Mouse (Mus musculus): ENCODE measurements around the gene Htr1d. TPM values are rescaled to one million over a fixed set of nuclear protein-coding genes. Genes with fewer than 3 reads are reported as not detected.

Gene Htr1d
- 0.19 and 0.81 TPM in 2 replicates for polyA plus RNA-seq (2012; rRNA removed)

DNA sequence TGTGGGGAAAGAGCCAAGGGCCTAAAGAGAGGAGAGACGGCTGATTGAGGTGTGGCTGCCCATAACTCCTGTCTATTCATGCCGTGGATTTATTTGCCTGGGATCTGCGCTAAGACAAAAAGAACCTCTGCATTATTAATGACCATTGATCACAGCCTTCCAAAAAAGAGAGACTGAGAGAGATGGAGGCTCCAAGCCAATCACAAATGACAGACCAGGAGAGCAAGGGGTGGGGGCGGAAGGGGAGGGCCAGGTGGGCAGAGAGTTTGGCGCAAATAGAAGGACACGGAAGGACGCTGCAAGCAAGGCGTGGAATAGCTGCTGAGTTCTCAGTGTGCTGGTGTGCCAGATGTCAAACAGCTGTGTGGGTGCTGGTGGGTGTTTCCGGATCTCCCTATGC lies at the start of gene Htr1d:
Gene Htr1d, plus strand, starts transcription at position 301 of the 400 bp plus-strand sequence.
- no peak for TF ChIP-seq CTCF (IDR thresholded peaks at IDR 0.05; ENCODE audit: extremely low read depth, insufficient read depth, low read length)
- no peak for TF ChIP-seq POLR2A (IDR thresholded peaks at IDR 0.05; ENCODE audit: extremely low read depth, insufficient read depth, low read length)
- Histone ChIP-seq H3K4me1 (ENCODE audit: control insufficient read depth, insufficient read depth, low read length) (no peaks in the 10 kb centered on the region), H3K4me3 (ENCODE audit: insufficient read depth, low read length) (peak within 1 kb of the TSS; percentile 2), H3K27ac (ENCODE audit: insufficient read depth, low read length) (no peak within 1 kb of the TSS)

DNA sequence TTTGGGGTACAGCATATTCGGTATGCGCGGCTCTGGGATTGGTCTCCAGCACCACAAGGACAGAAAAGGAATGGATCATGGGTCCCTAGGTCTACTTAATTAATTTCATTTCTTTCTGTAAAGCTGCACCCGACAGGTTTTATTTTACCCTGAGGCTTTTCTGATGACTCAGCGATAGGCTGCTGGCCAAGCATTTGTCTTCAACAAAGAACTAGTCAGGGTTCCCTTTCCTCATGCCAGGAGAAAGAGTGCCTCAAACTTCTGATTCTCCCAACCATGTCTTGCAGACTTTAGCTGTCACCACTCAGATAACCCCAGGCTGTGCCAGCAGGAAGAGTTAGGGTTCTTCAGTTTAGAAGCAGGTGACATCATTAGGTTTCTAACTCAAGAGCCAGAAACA lies 46.3 kb upstream of the Htr1d start:
- no peak overlapping the region for H3K27ac ChIP-seq (ENCODE audit: insufficient read depth, low read length)
- no peak overlapping the region for H3K4me3 ChIP-seq (ENCODE audit: insufficient read depth, low read length)
- TF ChIP-seq CTCF (IDR thresholded peaks at IDR 0.05; ENCODE audit: extremely low read depth, insufficient read depth, low read length) = no peak
- TF ChIP-seq POLR2A (IDR thresholded peaks at IDR 0.05; ENCODE audit: extremely low read depth, insufficient read depth, low read length) = no peak
- H3K4me1 ChIP-seq (ENCODE audit: control insufficient read depth, insufficient read depth, low read length) = 0 out of 2 replicates have a peak, but pooled peaks cover 2% of the 10 kb centered on the region

DNA sequence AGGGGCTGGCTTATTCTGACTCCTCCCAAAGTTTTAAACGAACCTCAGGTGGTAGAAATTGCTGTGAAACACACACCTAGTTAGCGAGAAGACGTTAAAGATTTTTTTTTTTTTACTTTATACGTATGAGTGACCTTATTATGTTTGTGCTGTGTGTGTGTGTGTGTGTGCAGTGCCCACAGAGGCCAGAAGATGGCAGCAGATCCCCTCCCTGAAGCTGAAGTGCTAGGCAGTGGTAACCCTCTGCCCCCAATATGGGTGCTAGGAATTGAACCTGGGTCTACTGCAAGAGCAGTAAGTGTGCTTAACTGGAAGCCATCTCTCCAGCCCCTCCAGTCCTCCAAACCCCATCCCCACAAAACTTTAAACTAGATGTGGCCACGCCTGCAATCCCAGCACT lies 40.3 kb upstream of the Htr1d start:
- Histone ChIP-seq H3K4me1 (ENCODE audit: control insufficient read depth, insufficient read depth, low read length) (no peaks in the 10 kb centered on the region), H3K4me3 (ENCODE audit: insufficient read depth, low read length) (no peak overlapping the region), H3K27ac (ENCODE audit: insufficient read depth, low read length) (no peak overlapping the region)
- no peak for TF ChIP-seq CTCF (IDR thresholded peaks at IDR 0.05; ENCODE audit: extremely low read depth, insufficient read depth, low read length)
- TF ChIP-seq POLR2A (IDR thresholded peaks at IDR 0.05; ENCODE audit: extremely low read depth, insufficient read depth, low read length) = no peak

DNA sequence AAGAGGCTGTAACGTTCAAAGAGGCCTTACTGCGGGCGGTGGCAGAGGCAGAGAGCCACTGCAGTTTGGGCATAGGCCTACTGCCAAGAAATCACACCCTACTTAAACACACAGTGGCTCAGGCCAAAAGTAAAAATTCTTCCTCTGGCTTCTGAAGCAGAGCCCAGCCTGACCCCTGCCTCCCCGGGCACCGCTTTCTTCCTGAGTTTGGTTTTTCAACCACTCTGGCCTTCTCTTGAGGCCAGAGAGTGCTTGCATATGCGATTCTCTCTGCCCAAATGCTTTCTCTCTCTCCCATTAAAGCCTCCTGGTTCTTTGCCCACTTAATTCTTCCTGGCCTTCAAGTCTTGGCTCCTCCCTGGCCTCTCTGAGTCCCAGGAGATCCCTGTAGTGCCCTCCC lies 39.5 kb upstream of the Htr1d start:
- TF ChIP-seq POLR2A (IDR thresholded peaks at IDR 0.05; ENCODE audit: extremely low read depth, insufficient read depth, low read length) (no peak), CTCF (IDR thresholded peaks at IDR 0.05; ENCODE audit: extremely low read depth, insufficient read depth, low read length) (no peak)
- Histone ChIP-seq H3K4me3 (ENCODE audit: insufficient read depth, low read length) (no peak overlapping the region), H3K4me1 (ENCODE audit: control insufficient read depth, insufficient read depth, low read length) (no peaks in the 10 kb centered on the region), H3K27ac (ENCODE audit: insufficient read depth, low read length) (no peak overlapping the region)

DNA sequence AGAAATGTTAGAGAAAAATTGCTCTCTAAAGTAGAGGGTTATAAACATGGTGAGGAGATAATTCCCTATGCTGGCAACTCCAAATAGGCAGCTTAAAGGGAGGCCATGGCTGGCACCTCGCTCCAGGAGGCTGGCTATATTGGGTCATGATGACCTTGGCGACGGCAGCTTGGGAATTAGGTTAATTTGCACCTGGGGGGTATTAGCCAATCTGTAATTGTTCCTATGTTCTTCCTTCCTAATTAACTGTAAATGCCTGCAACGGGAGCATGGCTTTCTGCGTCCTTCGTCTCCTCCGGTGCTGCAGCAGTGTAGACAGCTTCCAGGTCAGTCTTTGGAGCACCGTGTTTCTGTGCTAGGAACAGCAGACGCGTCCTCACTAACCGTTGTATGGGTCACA lies 36.1 kb upstream of the Htr1d start:
- TF ChIP-seq CTCF (IDR thresholded peaks at IDR 0.05; ENCODE audit: extremely low read depth, insufficient read depth, low read length) (no peak), POLR2A (IDR thresholded peaks at IDR 0.05; ENCODE audit: extremely low read depth, insufficient read depth, low read length) (no peak)
- no peak overlapping the region for H3K27ac ChIP-seq (ENCODE audit: insufficient read depth, low read length)
- no peaks in the 10 kb centered on the region for H3K4me1 ChIP-seq (ENCODE audit: control insufficient read depth, insufficient read depth, low read length)
- H3K4me3 ChIP-seq (ENCODE audit: insufficient read depth, low read length) = no peak overlapping the region

DNA sequence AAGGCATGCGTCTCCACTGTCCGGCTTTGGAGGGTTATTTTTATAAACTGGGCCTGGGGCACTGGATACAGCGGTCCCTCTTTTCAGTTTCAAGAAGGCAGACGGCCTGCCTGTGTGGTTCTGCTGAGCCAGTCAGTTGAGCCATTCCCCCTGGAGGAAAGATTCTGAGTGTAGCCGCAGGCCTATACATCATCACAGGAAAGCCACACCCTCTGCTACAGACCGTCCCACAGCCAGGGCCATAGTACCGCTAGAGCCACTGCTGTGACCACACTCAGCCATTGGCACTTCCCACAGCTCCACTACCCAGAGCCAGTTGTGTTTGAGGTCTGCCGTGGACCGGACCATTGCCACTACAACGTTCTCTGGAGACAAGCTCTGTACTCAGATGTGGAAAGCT lies 21.5 kb upstream of the Htr1d start:
- Histone ChIP-seq H3K4me1 (ENCODE audit: control insufficient read depth, insufficient read depth, low read length) (no peaks in the 10 kb centered on the region), H3K27ac (ENCODE audit: insufficient read depth, low read length) (no peak overlapping the region), H3K4me3 (ENCODE audit: insufficient read depth, low read length) (no peak overlapping the region)
- TF ChIP-seq POLR2A (IDR thresholded peaks at IDR 0.05; ENCODE audit: extremely low read depth, insufficient read depth, low read length) (no peak), CTCF (IDR thresholded peaks at IDR 0.05; ENCODE audit: extremely low read depth, insufficient read depth, low read length) (no peak)

DNA sequence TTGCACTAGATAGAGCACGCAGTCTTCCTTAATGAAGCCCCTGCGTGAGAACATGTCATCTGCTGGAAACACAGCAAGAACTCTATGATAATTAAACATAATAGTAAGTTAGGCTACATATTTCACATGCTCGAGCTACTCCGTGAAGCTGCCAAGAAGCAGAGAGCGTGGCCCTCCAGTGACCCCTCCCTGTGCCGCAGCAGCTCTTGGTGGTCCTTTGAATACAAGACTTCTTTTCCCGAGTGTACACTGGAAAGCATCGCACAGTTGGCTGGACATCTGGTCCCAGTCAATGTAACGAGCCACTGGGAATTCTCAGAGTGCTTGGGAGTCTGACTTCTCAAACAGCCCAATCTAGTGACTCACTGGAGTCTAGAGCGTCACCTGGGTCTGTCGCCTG lies 15.5 kb upstream of the Htr1d start:
- TF ChIP-seq CTCF (IDR thresholded peaks at IDR 0.05; ENCODE audit: extremely low read depth, insufficient read depth, low read length) (no peak), POLR2A (IDR thresholded peaks at IDR 0.05; ENCODE audit: extremely low read depth, insufficient read depth, low read length) (no peak)
- Histone ChIP-seq H3K4me3 (ENCODE audit: insufficient read depth, low read length) (no peak overlapping the region), H3K27ac (ENCODE audit: insufficient read depth, low read length) (no peak overlapping the region), H3K4me1 (ENCODE audit: control insufficient read depth, insufficient read depth, low read length) (no peaks in the 10 kb centered on the region)

DNA sequence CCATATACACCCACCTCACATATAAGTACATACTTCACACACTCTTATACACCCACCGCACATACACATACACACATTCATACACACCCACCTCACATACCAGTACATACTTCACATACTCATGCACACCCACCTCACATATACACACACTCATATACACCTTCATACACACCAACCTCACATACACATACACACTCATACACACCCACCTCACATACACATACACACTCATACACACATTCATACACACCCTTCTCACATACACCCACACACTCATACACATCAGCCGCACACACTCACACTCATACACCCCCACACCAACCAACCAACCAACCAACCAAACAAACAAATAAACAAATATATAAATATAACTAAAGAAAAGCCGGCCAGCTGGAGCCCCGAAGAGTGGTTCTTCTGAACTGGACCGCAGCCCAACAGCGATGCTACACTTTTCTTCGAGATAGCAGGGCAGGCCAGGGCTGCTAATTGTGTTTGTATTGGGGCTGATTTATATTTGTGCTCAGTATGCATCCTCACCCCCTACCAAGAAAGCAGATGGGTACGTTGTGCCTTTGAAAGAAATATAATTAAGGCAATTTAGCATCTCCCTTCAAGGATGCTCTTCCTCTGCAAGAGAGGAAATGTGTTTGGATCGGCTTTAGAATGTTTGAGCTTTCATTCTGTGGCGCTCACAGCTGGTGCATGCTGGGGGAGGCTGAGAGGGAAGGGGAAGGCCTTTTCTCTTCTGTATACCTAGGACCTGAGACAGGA lies 11.1 kb upstream of the Htr1d start:
- TF ChIP-seq CTCF (IDR thresholded peaks at IDR 0.05; ENCODE audit: extremely low read depth, insufficient read depth, low read length) (no peak), POLR2A (IDR thresholded peaks at IDR 0.05; ENCODE audit: extremely low read depth, insufficient read depth, low read length) (no peak)
- H3K4me3 ChIP-seq (ENCODE audit: insufficient read depth, low read length) = no peak overlapping the region
- H3K27ac ChIP-seq (ENCODE audit: insufficient read depth, low read length) = no peak overlapping the region
- no peaks in the 10 kb centered on the region for H3K4me1 ChIP-seq (ENCODE audit: control insufficient read depth, insufficient read depth, low read length)

DNA sequence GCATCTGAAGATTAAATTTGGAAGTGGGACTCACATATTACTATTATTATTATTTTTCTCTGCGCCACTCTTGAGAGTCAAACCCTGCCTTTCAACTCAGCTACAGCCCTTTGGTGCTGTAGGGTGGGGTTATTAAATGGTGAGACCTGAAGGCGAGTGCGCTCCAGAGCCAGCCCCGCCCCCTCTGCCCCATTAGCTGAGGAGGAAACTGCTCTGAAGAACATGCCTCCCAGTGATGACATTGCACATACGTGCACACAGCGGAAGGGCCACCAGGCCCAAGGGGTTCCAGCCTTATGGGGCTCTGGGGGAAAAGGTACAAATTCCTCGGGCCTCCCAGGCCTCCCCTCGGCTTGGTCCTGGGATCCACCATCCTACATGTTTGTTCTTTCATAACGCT lies 7.8 kb upstream of the Htr1d start:
- no peak for TF ChIP-seq CTCF (IDR thresholded peaks at IDR 0.05; ENCODE audit: extremely low read depth, insufficient read depth, low read length)
- no peak for TF ChIP-seq POLR2A (IDR thresholded peaks at IDR 0.05; ENCODE audit: extremely low read depth, insufficient read depth, low read length)
- H3K4me1 ChIP-seq (ENCODE audit: control insufficient read depth, insufficient read depth, low read length) = no peaks in the 10 kb centered on the region
- no peak overlapping the region for H3K27ac ChIP-seq (ENCODE audit: insufficient read depth, low read length)
- no peak overlapping the region for H3K4me3 ChIP-seq (ENCODE audit: insufficient read depth, low read length)

DNA sequence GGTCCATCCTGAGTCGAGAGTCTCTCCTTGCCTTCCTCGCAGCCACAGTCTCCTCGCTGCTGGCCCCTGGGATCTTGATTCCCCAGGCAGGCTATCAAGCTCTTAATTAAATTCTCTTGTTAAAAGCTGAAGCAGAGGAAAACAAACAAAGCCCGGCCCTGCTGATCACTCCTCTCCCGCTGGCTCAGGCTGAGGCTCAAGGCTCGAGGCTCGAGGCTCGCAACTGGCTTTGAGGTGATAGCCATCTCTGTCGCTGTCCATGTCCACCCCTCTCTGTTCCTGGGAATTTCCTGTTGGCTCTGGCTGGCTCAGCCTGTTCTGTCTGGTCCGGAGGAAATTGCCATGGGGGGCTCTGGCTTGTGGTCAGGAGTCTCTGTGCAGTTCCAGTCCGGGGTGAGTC lies 4.4 kb upstream of the Htr1d start:
- H3K4me1 ChIP-seq (ENCODE audit: control insufficient read depth, insufficient read depth, low read length) = no peaks in the 10 kb centered on the region
- H3K4me3 ChIP-seq (ENCODE audit: insufficient read depth, low read length) = no peak overlapping the region
- TF ChIP-seq POLR2A (IDR thresholded peaks at IDR 0.05; ENCODE audit: extremely low read depth, insufficient read depth, low read length) (no peak), CTCF (IDR thresholded peaks at IDR 0.05; ENCODE audit: extremely low read depth, insufficient read depth, low read length) (no peak)
- H3K27ac ChIP-seq (ENCODE audit: insufficient read depth, low read length) = no peak overlapping the region
